Mouse (Mus musculus) gastrocnemius, adult 8-10 months (tissue): ENCODE measurements around the gene A030005K14Rik. TPM values are rescaled to one million over a fixed set of nuclear protein-coding genes. Genes with fewer than 3 reads are reported as not detected.

Experiments
- DNase-seq, 2 experiments: peaks; one replicate each; pipeline ENCODE4 v3.0.0; 2022; ENCODE audit warnings: low spot score in 2 of 2
- total RNA-seq, 4 experiments: library from RNA; stranded (reverse); gene quantifications; 2 replicates each; pipeline ENCODE4 v1.2.4; 2022

Gene A030005K14Rik
- not detected for total RNA-seq

GRCm38 (mm10) chr1:83059278-83059677 lies at the start of gene A030005K14Rik:
Gene A030005K14Rik (minus strand): TSS chr1:83059378.
- no peak for DNase-seq

DNA sequence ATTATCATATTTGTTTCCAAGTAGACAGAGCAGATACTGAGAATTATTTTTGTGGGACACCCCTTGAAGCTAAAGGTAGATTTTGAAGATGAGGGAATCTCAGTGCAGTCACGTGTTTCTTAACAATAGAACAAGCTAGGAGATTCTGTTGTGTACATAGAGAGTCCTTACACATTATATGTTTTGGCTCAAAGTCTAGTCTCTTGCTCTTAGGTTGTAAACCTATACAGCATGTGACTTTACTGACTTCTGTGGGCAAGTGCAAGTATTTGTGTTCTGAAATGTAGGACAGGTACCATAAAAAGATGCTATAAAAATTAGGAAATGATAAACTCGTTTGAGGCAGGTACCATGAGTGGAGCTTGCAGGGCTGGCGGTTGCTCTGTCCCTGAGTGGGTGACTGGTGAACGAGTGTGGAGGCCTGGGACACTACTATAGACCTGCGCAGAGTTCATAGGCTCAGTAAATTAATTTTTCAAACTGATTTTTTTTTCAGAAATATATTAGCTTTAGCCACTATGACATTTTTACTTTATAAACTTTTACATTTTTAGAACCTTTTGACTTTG lies 48.3 kb upstream of the A030005K14Rik start:
- DNase-seq = no peak

DNA sequence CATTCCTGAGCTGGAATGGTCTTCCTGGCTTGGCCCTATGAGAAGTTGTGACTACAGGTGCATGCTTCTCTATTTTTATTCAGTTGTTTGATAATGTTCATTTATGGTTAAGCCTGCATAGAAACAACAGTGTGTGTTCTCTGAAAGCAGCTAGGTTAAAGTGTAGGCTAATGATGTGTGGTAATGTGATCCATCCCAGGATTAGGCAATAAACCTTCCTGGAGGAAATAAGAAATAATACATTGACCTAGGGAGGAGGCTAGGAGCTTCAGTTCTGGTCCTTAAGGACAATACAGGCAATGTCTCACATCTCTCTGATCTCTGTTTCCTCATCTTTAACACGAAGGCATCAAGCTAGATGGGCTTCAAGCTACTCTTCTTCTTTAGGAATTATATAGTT lies 46.3 kb upstream of the A030005K14Rik start:
- DNase-seq = no peak

DNA sequence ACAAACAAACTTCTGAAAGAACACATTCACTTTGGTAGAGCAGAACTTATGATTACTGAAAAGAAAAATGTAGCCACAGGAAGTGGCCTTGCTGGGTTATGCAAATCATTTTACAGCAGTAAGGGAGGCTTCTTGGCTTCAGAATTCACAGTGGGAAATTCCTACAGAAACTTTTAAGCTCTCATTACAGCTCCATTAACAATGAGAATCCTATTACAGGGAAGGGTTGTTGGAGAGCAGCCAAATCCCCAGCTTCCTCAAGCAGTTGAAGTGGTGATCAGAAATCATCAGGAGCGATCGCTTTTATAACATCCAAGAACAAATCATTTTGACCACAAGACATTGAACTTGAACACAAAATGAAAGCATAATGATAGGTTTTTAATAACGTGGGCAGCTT lies 42.7 kb upstream of the A030005K14Rik start:
- no peak for DNase-seq

- DNase-seq = no peak
Measured at GRCm38 (mm10) chr1:83099580-83100137, 40.5 kb upstream of the A030005K14Rik start.

DNA sequence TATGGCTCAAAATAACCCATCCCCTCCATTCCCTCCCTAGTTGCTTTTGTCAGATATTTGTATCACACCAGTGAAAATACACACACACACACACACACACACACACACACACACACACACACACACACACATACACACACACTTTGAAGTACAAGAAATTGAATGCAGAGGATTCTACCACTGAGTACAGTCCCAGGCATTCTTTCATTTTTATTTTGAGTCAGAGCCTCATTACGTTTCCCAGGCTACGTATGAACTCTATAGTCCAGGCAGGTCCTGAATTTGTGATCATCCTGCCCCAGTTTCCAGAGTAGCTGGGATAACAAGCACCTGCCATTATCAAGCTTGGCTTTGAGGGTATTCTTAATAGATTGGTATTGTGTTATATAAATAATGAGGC lies 40.0 kb upstream of the A030005K14Rik start:
- DNase-seq = no peak

GRCm38 (mm10) chr1:83096935-83097334 lies 37.8 kb upstream of the A030005K14Rik start:
- DNase-seq = no peak

DNA sequence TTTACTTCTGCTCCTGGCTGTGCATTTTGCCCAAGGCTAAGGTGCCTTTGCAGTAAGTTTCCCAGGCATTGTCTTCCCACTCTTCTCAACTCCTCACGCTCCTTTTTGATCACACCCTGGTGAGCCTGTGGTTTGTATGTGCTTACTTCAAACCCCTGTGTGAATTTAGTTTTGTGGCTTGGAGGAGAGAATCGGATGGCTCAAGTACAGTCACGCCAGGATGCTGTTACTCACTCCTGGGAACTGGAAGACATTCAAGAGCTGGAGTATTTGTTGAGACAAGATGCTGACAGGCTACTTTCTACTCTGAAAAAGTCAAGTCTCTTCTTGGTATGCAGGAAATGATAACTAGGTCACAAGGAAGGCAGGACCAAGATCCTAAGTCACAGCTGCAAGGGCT lies 32.1 kb upstream of the A030005K14Rik start:
- no peak for DNase-seq

- no peak for DNase-seq
Measured at GRCm38 (mm10) chr1:83084790-83085189, 25.6 kb upstream of the A030005K14Rik start.

DNA sequence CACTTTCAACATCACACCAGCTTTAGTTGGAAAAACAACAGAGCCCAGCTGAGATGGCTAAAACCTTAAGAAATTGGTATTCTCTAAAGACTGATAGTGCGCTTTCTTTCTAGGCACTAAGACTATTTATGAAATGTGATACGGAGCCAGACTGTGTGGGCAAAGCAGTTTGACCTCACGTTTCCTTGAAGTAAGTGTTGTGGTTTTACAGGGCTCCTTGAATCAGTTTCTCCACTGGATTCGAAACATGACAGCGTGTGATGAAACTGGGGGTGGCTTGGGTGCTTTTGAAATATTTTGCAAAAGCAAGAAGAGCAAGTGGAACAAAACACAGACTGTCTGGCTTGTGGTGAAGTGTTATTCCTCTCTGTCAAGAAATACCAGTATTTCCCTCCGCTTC lies 17.8 kb upstream of the A030005K14Rik start:
- DNase-seq = no peak

- no peak for DNase-seq
Measured at GRCm38 (mm10) chr1:83076190-83076917, 17.2 kb upstream of the A030005K14Rik start.

DNA sequence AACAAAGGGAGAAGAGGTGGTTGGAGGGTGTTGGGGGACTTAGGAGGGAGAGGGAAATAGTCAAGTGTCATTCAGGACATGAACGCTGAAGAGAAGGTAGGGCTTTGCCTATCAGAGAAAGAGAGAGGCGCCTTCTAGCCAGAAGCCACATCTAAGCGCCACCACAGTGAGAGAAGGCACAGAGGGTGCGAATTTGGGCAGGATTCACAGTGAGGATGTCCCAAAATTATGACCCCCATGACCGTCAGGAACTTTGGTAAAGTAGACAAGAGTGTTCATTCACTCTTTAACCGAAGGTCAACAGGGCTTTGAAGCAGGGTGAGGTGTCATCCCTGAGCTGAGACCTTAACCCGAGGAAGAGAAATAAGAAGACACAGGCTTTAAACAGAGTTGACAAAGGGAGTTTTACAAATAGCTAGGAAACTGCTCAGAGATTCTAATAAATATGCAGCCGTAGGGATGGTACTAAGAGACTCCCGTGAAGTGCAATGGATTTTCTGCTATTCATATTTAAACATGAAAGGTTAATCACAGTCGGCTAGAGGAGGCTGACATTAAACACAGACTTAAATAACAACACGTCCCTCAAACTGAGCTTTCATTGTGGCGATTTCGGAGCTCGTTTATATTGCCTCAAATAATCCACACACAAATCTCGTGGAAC lies 16.5 kb upstream of the A030005K14Rik start:
- DNase-seq = no peak

DNA sequence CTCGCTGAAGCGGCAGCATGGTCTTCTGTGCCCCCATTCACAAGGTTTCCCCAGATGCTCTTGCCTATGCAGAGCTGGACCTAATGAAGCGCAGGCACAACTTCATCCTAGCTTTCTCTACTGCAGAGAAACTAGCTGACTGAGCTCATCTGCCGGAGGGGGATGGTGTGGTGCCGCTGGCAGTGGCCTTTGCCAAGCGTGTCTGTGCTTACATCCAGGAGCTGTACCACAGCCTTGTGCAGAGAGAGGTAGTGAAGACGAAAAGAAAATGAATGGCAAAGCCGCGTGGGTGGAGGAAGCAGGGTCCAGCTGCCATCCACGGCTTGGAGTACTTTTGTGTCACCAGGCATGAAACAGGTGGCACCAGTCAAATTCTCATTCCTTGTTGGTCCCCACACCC lies 8.0 kb upstream of the A030005K14Rik start:
- DNase-seq = no peak

GRCm38 (mm10) chr1:83066577-83066976 lies 7.4 kb upstream of the A030005K14Rik start:
- DNase-seq = no peak

GRCm38 (mm10) chr1:83064851-83065250 lies 5.7 kb upstream of the A030005K14Rik start:
- DNase-seq = no peak

DNA sequence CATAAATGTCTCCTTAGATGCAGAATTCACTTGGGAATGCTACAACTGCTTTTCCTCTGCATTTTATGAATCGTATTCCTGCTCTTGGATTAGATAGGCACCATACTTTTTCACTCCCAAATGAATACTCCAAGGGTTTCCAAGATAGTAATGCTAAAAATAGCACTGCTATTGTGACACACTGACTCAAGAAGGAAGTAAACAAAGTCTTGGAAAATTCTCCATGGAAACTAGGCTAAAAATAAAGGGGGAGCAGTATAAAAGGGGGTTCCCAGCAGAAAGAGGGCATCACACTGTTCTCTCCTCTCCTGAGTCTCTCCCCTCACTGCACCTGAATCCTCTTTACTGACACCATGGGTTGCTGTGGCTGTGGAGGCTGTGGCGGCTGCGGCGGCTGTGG lies 1.5 kb upstream of the A030005K14Rik start, which contains the start of gene Krtap28-13:
Krtap28-13 (plus strand) TSS at position 288 of the 400 bp plus-strand sequence.
- DNase-seq = no peak

GRCm38 (mm10) chr1:83058481-83058880 lies 697 bp downstream of the A030005K14Rik start:
- no peak for DNase-seq

GRCm38 (mm10) chr1:83044882-83045427 lies 14.2 kb downstream of the A030005K14Rik start, which contains the start of gene Gm47969:
Gene Gm47969 (plus strand): TSS chr1:83044932.
- DNase-seq = no peak

DNA sequence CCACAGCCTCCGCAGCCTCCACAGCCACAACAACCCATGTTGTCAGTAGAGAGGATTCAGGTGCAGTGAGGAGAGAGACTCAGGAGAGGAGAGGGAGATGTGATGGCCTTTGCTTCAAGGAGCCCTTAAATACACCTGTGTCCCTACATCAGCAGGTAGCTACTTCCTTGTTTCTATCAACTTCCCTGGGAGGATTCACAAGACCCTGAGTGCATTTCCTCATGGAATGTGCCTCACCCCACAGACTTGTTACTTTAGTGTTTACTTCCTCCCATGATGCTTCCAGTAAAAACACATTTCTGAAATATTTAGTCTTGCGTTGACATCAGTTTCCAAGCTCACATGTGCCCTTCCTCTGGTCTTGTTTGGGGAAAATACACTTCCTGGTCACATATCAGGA lies 16.8 kb downstream of the A030005K14Rik start, which contains the start of gene Krtap28-10:
Krtap28-10 (minus strand) TSS at position 101 of the 400 bp plus-strand sequence.
- DNase-seq = no peak

DNA sequence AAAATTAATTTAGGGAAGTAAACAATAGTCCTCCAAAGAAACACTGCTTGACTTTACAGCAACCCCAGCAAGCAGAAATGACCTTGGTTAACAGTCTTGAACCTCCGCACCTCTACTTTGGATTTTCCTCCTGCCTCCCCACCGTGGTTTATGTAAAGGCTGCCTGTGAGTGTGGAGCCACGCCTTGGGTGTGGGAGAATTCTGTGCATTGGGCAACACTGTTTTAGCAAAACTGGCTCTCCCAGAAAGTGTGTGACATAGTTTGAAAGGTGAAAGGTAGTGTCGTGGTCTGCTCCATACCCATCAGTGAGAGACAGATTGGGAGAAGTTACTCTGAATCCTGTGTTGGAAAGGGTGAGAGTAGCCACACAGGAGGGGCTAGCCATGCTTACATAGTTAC lies 20.1 kb downstream of the A030005K14Rik start:
- DNase-seq = no peak

GRCm38 (mm10) chr1:83038109-83038672 lies 21.0 kb downstream of the A030005K14Rik start, which contains the start of gene Slc19a3:
Gene Slc19a3 (minus strand): TSS chr1:83038448.
- no peak for DNase-seq
